Mouse (Mus musculus) stomach, embryonic 14.5 days (tissue): ENCODE data around the gene A730009L09Rik. TPM values are rescaled to one million over a fixed set of nuclear protein-coding genes. Genes with fewer than 3 reads are reported as not detected.

Experiments used
- ATAC-seq: fragments of 200-750 bp; cut with Nextera tagmentation; 2 replicates; pipeline ENCODE4 v1.8.0; 2017; ENCODE audit warnings: low read depth, moderate TSS enrichment; ENCODE audit not compliant: insufficient number of reproducible peaks, insufficient read depth, low FRiP score
- H3K27ac ChIP-seq: fragments of 300-500 bp; sonication (generic); 2 replicates; pipeline ENCODE4 v1.5.1; 2014; ENCODE audit warnings: mild to moderate bottlenecking, low read length, moderate library complexity, mixed read lengths
- H3K27me3 ChIP-seq: fragments of 300-500 bp; sonication (generic); 2 replicates; pipeline ENCODE4 v1.6.1; 2014; ENCODE audit warnings: low read length, control low read depth, mixed read lengths; ENCODE audit not compliant: control insufficient read depth, insufficient read depth
- H3K36me3 ChIP-seq: fragments of 300-500 bp; sonication (generic); 2 replicates; pipeline ENCODE4 v1.6.1; 2014; ENCODE audit warnings: mild to moderate bottlenecking, control low read depth, low read length, moderate library complexity, mixed read lengths; ENCODE audit not compliant: control insufficient read depth, insufficient read depth
- H3K4me1 ChIP-seq: fragments of 300-500 bp; sonication (generic); 2 replicates; pipeline ENCODE4 v1.6.1; 2014; ENCODE audit warnings: low read length, control low read depth, mixed read lengths; ENCODE audit not compliant: control insufficient read depth, insufficient read depth
- H3K4me2 ChIP-seq: fragments of 300-500 bp; sonication (generic); replicated peaks from 2 replicates; pipeline ENCODE4 v1.6.1; 2014; ENCODE audit warnings: low read depth, low read length, control low read depth
- H3K4me3 ChIP-seq: fragments of 300-500 bp; sonication (generic); 2 replicates; pipeline ENCODE4 v1.5.1; 2014; ENCODE audit warnings: low read depth, low read length, control low read depth
- H3K9ac ChIP-seq: fragments of 300-500 bp; sonication (generic); replicated peaks from 2 replicates; pipeline ENCODE4 v1.6.1; 2014; ENCODE audit warnings: low read depth, mild to moderate bottlenecking, control low read depth, low read length, moderate library complexity, mixed read lengths
- H3K9me3 ChIP-seq: fragments of 300-500 bp; sonication (generic); 2 replicates; pipeline ENCODE4 v1.6.1; 2016; ENCODE audit warnings: low read depth, low read length, control low read depth; ENCODE audit not compliant: control insufficient read depth
- WGBS: fragments of 180-500 bp; shearing (Covaris S2); extraction: QIAGEN DNeasy Blood & Tissue Kit; methylation state at CpG from one replicate; pipeline ENCODE4 v1.1.7; 2014; 5-methylcytosine and 5-hydroxymethylcytosine counted together
- polyA plus RNA-seq: library from polyadenylated mRNA; unstranded; fragments of >200 nt; fragmentation: Nextera tagmentation; extraction: Ambion mirVana; gene quantifications from 2 replicates; pipeline ENCODE4 v1.2.1, GENCODE M21; 2014

A730009L09Rik gene
- polyA plus RNA-seq, 1 experiment from 2014 or later = not detected

- Histone ChIP-seq H3K27ac (no peak overlapping the region), H3K9ac (no peak overlapping the region), H3K4me3 (no peak overlapping the region), H3K36me3 (no peaks in the 10 kb centered on the region), H3K9me3 (no peaks in the 10 kb centered on the region), H3K4me2 (no peak overlapping the region), H3K27me3 (no peaks in the 10 kb centered on the region), H3K4me1 (no peaks in the 10 kb centered on the region)
- WGBS = 54% methylated on average over 9 of the region's 9 CpGs
- no peak for ATAC-seq
Observed at GRCm38 (mm10) chr16:84549122-84549521, 34.2 kb downstream of the A730009L09Rik start.

DNA sequence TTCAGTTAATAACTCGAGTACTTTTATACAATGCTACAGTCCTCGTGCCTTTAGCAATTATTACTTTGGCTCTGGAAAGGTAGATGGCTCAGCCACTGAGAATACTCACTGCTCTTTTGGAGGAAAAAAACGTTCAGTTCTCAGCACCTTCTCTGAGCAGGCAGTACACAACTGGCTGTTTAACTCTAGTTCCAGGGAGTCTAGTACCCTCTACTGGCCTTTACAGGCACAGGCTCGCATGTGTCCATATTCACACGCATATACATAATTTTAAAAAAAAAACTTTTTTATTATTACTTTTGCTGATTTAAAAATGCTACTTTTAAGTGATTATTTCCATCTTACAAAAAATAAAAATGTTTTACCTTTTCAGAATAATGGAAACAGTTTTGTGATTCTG lies 35.5 kb downstream of the A730009L09Rik start:
- no peak overlapping the region for H3K27ac ChIP-seq
- H3K4me3 ChIP-seq = no peak overlapping the region
- H3K4me2 ChIP-seq = no peak overlapping the region
- H3K27me3 ChIP-seq = no peaks in the 10 kb centered on the region
- no peaks in the 10 kb centered on the region for H3K9me3 ChIP-seq
- H3K4me1 ChIP-seq = no peaks in the 10 kb centered on the region
- no peak overlapping the region for H3K9ac ChIP-seq
- ATAC-seq = no peak
- 85% methylated on average over 5 of the region's 5 CpGs for WGBS
- no peaks in the 10 kb centered on the region for H3K36me3 ChIP-seq

- 79% methylated on average over 13 of the region's 13 CpGs for WGBS
- Histone ChIP-seq H3K27ac (no peak overlapping the region), H3K9ac (no peak overlapping the region), H3K4me3 (no peak overlapping the region), H3K4me2 (no peak overlapping the region), H3K4me1 (no peaks in the 10 kb centered on the region), H3K9me3 (no peaks in the 10 kb centered on the region), H3K36me3 (no peaks in the 10 kb centered on the region), H3K27me3 (no peaks in the 10 kb centered on the region)
- ATAC-seq = no peak
Observed at GRCm38 (mm10) chr16:84553981-84554380, 39.1 kb downstream of the A730009L09Rik start.

DNA sequence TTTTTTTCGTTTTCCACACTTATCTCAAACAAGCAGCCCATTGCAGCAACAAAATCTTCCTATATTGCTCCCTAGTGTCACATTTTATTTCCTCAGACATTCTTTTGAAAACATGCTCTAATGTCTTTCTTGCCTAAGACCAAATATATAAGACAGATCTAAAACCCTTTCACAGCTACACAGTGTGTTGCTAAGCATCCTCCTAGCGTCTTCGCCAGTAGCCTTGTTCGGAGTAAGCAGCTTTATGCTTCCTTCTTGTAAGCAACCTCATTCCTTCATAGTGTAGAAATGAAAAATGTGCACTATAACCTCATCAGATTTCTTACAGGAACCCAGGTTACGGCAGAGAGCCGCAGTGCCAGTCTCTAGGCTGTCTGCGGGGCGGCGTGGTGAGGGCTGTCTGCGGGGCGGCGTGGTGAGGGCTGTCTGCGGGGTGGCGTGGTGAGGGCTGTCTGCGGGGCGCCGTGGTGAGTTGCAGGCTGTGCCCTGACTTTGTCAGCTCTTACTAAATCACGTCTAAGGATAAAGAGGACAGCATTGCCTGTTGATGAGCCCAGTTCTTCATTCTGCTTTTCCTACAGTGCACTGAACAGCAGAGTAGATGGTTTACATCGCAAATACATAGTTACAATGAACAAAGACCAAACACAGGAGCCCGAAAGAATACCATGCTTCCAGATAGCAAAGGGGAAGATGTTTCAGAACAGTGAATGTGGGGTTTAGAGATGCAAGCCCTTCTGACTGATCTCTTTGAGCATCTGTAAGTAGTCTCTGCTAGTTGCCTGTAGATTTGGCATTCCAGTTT lies 43.4 kb downstream of the A730009L09Rik start:
- Histone ChIP-seq H3K4me1 (no peaks in the 10 kb centered on the region), H3K36me3 (no peaks in the 10 kb centered on the region), H3K9ac (no peak overlapping the region), H3K27ac (no peak overlapping the region), H3K4me2 (no peak overlapping the region), H3K27me3 (no peaks in the 10 kb centered on the region), H3K9me3 (no peaks in the 10 kb centered on the region), H3K4me3 (no peak overlapping the region)
- WGBS = 51% methylated on average over 20 of the region's 20 CpGs
- ATAC-seq = no peak

- Histone ChIP-seq H3K36me3 (no peaks in the 10 kb centered on the region), H3K9ac (no peak overlapping the region), H3K4me3 (no peak overlapping the region), H3K27me3 (no peaks in the 10 kb centered on the region), H3K9me3 (no peaks in the 10 kb centered on the region), H3K27ac (no peak overlapping the region), H3K4me1 (no peaks in the 10 kb centered on the region), H3K4me2 (no peak overlapping the region)
- 24% methylated on average over 9 of the region's 9 CpGs for WGBS
- ATAC-seq = no peak
Observed at GRCm38 (mm10) chr16:84559569-84560278, 44.8 kb downstream of the A730009L09Rik start.

- H3K4me2 ChIP-seq = no peak overlapping the region
- no peak overlapping the region for H3K9ac ChIP-seq
- H3K36me3 ChIP-seq = no peaks in the 10 kb centered on the region
- no peak overlapping the region for H3K4me3 ChIP-seq
- ATAC-seq = no peak
- H3K27ac ChIP-seq = no peak overlapping the region
- 59% methylated on average over 7 of the region's 7 CpGs for WGBS
- no peaks in the 10 kb centered on the region for H3K27me3 ChIP-seq
- no peaks in the 10 kb centered on the region for H3K9me3 ChIP-seq
- H3K4me1 ChIP-seq = no peaks in the 10 kb centered on the region
Observed at GRCm38 (mm10) chr16:84560279-84560602, 45.3 kb downstream of the A730009L09Rik start.

Other genes starting within 250 kb of the A730009L09Rik start
- gene Mrpl39, start 220.6 kb downstream of the A730009L09Rik start, polyA plus RNA-seq = 45.9 and 47.4 TPM in 2 replicates